Mouse (Mus musculus) adrenal gland, adult 8-10 months (tissue): ENCODE measurements at regions not wholly inside any gene's neighbourhood (a gene's known extent, or its start where the extent isn't known, plus 50 kb on each side); places are given as distances from the start of the nearest gene placed in this dataset.

ENCODE experiments used
- DNase-seq: peaks from one replicate; pipeline ENCODE4 v3.0.0; 2022

- DNase-seq, result no peak
Measured at GRCm38 (mm10) chr15:33758771-33759170, 598.9 kb downstream of the 9430069I07Rik start.
